Mouse (Mus musculus) retina, embryonic 14.5 days (tissue): ENCODE results near the gene Ssr1.

ENCODE experiments used
- DNase-seq: peaks from one replicate; pipeline ENCODE4 v3.0.0-alpha.2; 2015; ENCODE audit warnings: low spot score

The Ssr1 gene

GRCm38 (mm10) chr13:37945392-37945791 is 48.6 kb downstream of the Ssr1 start:
- DNase-seq, result peak; percentile 72

GRCm38 (mm10) chr13:37944306-37944705 is 49.7 kb downstream of the Ssr1 start:
- DNase-seq, result peak; percentile 84

- DNase-seq, result no peak
These were observed 50.6 kb downstream of the Ssr1 start for GRCm38 (mm10) chr13:37943466-37943865.

GRCm38 (mm10) chr13:37942887-37943331 is 51.1 kb downstream of the Ssr1 start:
- DNase-seq, result no peak

- DNase-seq, result no peak
These were observed 51.8 kb downstream of the Ssr1 start for GRCm38 (mm10) chr13:37941950-37942886.

- no peak for DNase-seq
These were observed 52.8 kb downstream of the Ssr1 start for GRCm38 (mm10) chr13:37941138-37941645.

- DNase-seq, result no peak
These were observed 53.4 kb downstream of the Ssr1 start for GRCm38 (mm10) chr13:37940649-37941048.

- no peak for DNase-seq
These were observed 53.9 kb downstream of the Ssr1 start for GRCm38 (mm10) chr13:37940167-37940566.

- no peak for DNase-seq
These were observed 57.7 kb downstream of the Ssr1 start for GRCm38 (mm10) chr13:37936351-37936750.

GRCm38 (mm10) chr13:37934920-37935319 is 59.1 kb downstream of the Ssr1 start:
- no peak for DNase-seq

- no peak for DNase-seq
These were observed 59.9 kb downstream of the Ssr1 start for GRCm38 (mm10) chr13:37934075-37934474.

GRCm38 (mm10) chr13:37931210-37931922 is 62.7 kb downstream of the Ssr1 start:
- no peak for DNase-seq

GRCm38 (mm10) chr13:37930621-37931020 is 63.4 kb downstream of the Ssr1 start:
- DNase-seq, result no peak

GRCm38 (mm10) chr13:37930091-37930490 is 63.9 kb downstream of the Ssr1 start:
- no peak for DNase-seq

GRCm38 (mm10) chr13:37929532-37929931 is 64.5 kb downstream of the Ssr1 start:
- DNase-seq, result no peak

GRCm38 (mm10) chr13:37926394-37926793 is 67.6 kb downstream of the Ssr1 start:
- no peak for DNase-seq

- no peak for DNase-seq
These were observed 69.5 kb downstream of the Ssr1 start for GRCm38 (mm10) chr13:37924461-37924948.

- no peak for DNase-seq
These were observed 70.2 kb downstream of the Ssr1 start for GRCm38 (mm10) chr13:37923643-37924460.

- DNase-seq, result no peak
These were observed 70.9 kb downstream of the Ssr1 start for GRCm38 (mm10) chr13:37923091-37923490.

GRCm38 (mm10) chr13:37920727-37921126 is 73.3 kb downstream of the Ssr1 start:
- no peak for DNase-seq

- DNase-seq, result no peak
These were observed 74.2 kb downstream of the Ssr1 start for GRCm38 (mm10) chr13:37919711-37920277.
